Mouse (Mus musculus): Measurements from ENCODE around the gene Dnajb12.

- TF ChIP-seq GATA1 (IDR thresholded peaks at IDR 0.05; ENCODE audit: borderline replicate concordance, low read length), result no peak
- TF ChIP-seq FLI1 (IDR thresholded peaks at IDR 0.05; ENCODE audit: low read length), result no peak
Observed at GRCm38 (mm10) chr10:59920485-59920809, 41.1 kb downstream of the Dnajb12 start.

Data from megakaryocyte, embryonic 14.5 days (primary cell).